Mouse (Mus musculus) embryonic facial prominence, embryonic 11.5 days (tissue): Measurements from ENCODE around the gene Txnrd2. TPM values are rescaled to one million over a fixed set of nuclear protein-coding genes. Genes with fewer than 3 reads are reported as not detected.

Experiments used
- ATAC-seq: fragments of 200-750 bp; cut with Nextera tagmentation; replicated peaks from 2 replicates; pipeline ENCODE4 v1.8.0; 2017; ENCODE audit warnings: low read depth; ENCODE audit not compliant: insufficient number of reproducible peaks, low FRiP score, low TSS enrichment
- DNase-seq: peaks from one replicate; pipeline ENCODE4 v3.0.0-alpha.2; 2015; ENCODE audit warnings: low spot score
- H3K27ac ChIP-seq: fragments of 300-500 bp; sonication (generic); replicated peaks from 2 replicates; pipeline ENCODE4 v1.5.1; 2014; ENCODE audit warnings: mild to moderate bottlenecking, low read depth, low read length, control low read depth
- H3K27me3 ChIP-seq: fragments of 300-500 bp; sonication (generic); 2 replicates; pipeline ENCODE4 v1.6.1; 2014; ENCODE audit warnings: mild to moderate bottlenecking, low read length, moderate library complexity, mixed read lengths; ENCODE audit not compliant: control insufficient read depth, insufficient read depth
- H3K36me3 ChIP-seq: fragments of 300-500 bp; sonication (generic); replicated peaks from 2 replicates; pipeline ENCODE4 v1.6.1; 2014; ENCODE audit warnings: low read depth, mild to moderate bottlenecking, low read length, moderate library complexity, mixed read lengths; ENCODE audit not compliant: control insufficient read depth, insufficient read depth
- H3K4me1 ChIP-seq: fragments of 300-500 bp; sonication (generic); 2 replicates; pipeline ENCODE4 v1.6.1; 2014; ENCODE audit warnings: low read length, mixed read lengths; ENCODE audit not compliant: control insufficient read depth, insufficient read depth
- H3K4me2 ChIP-seq: fragments of 300-500 bp; sonication (generic); 2 replicates; pipeline ENCODE4 v1.6.1; 2014; ENCODE audit warnings: low read depth, mild to moderate bottlenecking, control low read depth, low read length, moderate library complexity
- H3K4me3 ChIP-seq: fragments of 300-500 bp; sonication (generic); 2 replicates; pipeline ENCODE4 v1.5.1; 2014; ENCODE audit warnings: low read depth, low read length, control low read depth
- H3K9ac ChIP-seq: fragments of 300-500 bp; sonication (generic); replicated peaks from 2 replicates; pipeline ENCODE4 v1.6.1; 2014; ENCODE audit warnings: mild to moderate bottlenecking, control low read depth, low read length
- H3K9me3 ChIP-seq: fragments of 300-500 bp; sonication (generic); replicated peaks from 2 replicates; pipeline ENCODE4 v1.6.1; 2016; ENCODE audit warnings: mild to moderate bottlenecking, low read length, inconsistent platforms, mixed read lengths; ENCODE audit not compliant: control insufficient read depth
- WGBS: fragments of 180-500 bp; shearing (Covaris S2); extraction: QIAGEN DNeasy Blood & Tissue Kit; methylation state at CpG from one replicate; pipeline ENCODE4 v1.1.7; 2014; 5-methylcytosine and 5-hydroxymethylcytosine counted together
- polyA plus RNA-seq: library from polyadenylated mRNA; unstranded; fragments of >200 nt; fragmentation: Nextera tagmentation; extraction: Ambion mirVana; gene quantifications from 2 replicates; pipeline ENCODE4 v1.2.1, GENCODE M21; 2014

Gene Txnrd2
- polyA plus RNA-seq, 1 experiment from 2014 or later: 15.9 TPM

- Histone ChIP-seq H3K9me3 (no peaks in the 10 kb centered on the region), H3K4me2 (no peak overlapping the region), H3K36me3 (no peaks in the 10 kb centered on the region), H3K4me3 (no peak overlapping the region), H3K27ac (no peak overlapping the region), H3K9ac (peak overlapping the region; percentile 34; the same call in 1 of the 2 replicates), H3K4me1 (no peaks in the 10 kb centered on the region; the same call in none of the 2 replicates), H3K27me3 (no peaks in the 10 kb centered on the region)
- ATAC-seq (no peak), DNase-seq (no peak)
- WGBS: 3% methylated on average over 3 of the region's 3 CpGs
Measured at GRCm38 (mm10) chr16:18383756-18384155, 42.4 kb upstream of the Txnrd2 start.

- Histone ChIP-seq H3K4me3 (no peak overlapping the region), H3K4me2 (no peak overlapping the region), H3K27ac (no peak overlapping the region), H3K9ac (peak overlapping the region; percentile 34; the same call in 1 of the 2 replicates), H3K36me3 (no peaks in the 10 kb centered on the region), H3K9me3 (no peaks in the 10 kb centered on the region), H3K4me1 (no peaks in the 10 kb centered on the region; the same call in none of the 2 replicates), H3K27me3 (no peaks in the 10 kb centered on the region)
- DNase-seq (no peak), ATAC-seq (no peak)
- WGBS: 67% methylated on average over 7 of the region's 7 CpGs
Measured at GRCm38 (mm10) chr16:18384211-18384610, 42.0 kb upstream of the Txnrd2 start.

GRCm38 (mm10) chr16:18384659-18385058 lies 41.5 kb upstream of the Txnrd2 start:
- no peak for ATAC-seq
- H3K36me3 ChIP-seq: no peaks in the 10 kb centered on the region
- 64% methylated on average over 8 of the region's 8 CpGs for WGBS
- H3K27ac ChIP-seq: no peak overlapping the region
- H3K9me3 ChIP-seq: no peaks in the 10 kb centered on the region
- H3K27me3 ChIP-seq: no peaks in the 10 kb centered on the region
- H3K9ac ChIP-seq: no peak overlapping the region
- no peak for DNase-seq
- no peaks in the 10 kb centered on the region; the same call in none of the 2 replicates for H3K4me1 ChIP-seq
- no peak overlapping the region for H3K4me2 ChIP-seq
- H3K4me3 ChIP-seq: no peak overlapping the region

- no peak overlapping the region for H3K4me3 ChIP-seq
- H3K27ac ChIP-seq: no peak overlapping the region
- 70% methylated on average over 5 of the region's 5 CpGs for WGBS
- no peak for ATAC-seq
- H3K9me3 ChIP-seq: no peaks in the 10 kb centered on the region
- H3K27me3 ChIP-seq: no peaks in the 10 kb centered on the region
- H3K4me2 ChIP-seq: no peak overlapping the region
- no peaks in the 10 kb centered on the region; the same call in none of the 2 replicates for H3K4me1 ChIP-seq
- no peaks in the 10 kb centered on the region for H3K36me3 ChIP-seq
- no peak overlapping the region for H3K9ac ChIP-seq
- DNase-seq: no peak
Measured at GRCm38 (mm10) chr16:18385411-18385810, 40.8 kb upstream of the Txnrd2 start.

GRCm38 (mm10) chr16:18386451-18386850 lies 39.7 kb upstream of the Txnrd2 start:
- Histone ChIP-seq H3K27me3 (no peaks in the 10 kb centered on the region), H3K36me3 (no peaks in the 10 kb centered on the region), H3K9ac (no peak overlapping the region), H3K9me3 (no peaks in the 10 kb centered on the region), H3K27ac (no peak overlapping the region), H3K4me3 (no peak overlapping the region), H3K4me2 (no peak overlapping the region), H3K4me1 (no peaks in the 10 kb centered on the region; the same call in none of the 2 replicates)
- WGBS: 79% methylated on average over 7 of the region's 7 CpGs
- DNase-seq (no peak), ATAC-seq (no peak)

GRCm38 (mm10) chr16:18386972-18387371 lies 39.2 kb upstream of the Txnrd2 start:
- Histone ChIP-seq H3K4me3 (no peak overlapping the region), H3K9ac (no peak overlapping the region), H3K36me3 (no peaks in the 10 kb centered on the region), H3K9me3 (no peaks in the 10 kb centered on the region), H3K4me1 (no peaks in the 10 kb centered on the region; the same call in none of the 2 replicates), H3K4me2 (no peak overlapping the region), H3K27ac (no peak overlapping the region), H3K27me3 (no peaks in the 10 kb centered on the region)
- ATAC-seq (no peak), DNase-seq (no peak)
- WGBS: 66% methylated on average over 3 of the region's 3 CpGs

GRCm38 (mm10) chr16:18387704-18388582 lies 38.2 kb upstream of the Txnrd2 start:
- H3K27me3 ChIP-seq: no peaks in the 10 kb centered on the region
- H3K36me3 ChIP-seq: no peaks in the 10 kb centered on the region
- H3K27ac ChIP-seq: no peak overlapping the region
- no peaks in the 10 kb centered on the region; the same call in none of the 2 replicates for H3K4me1 ChIP-seq
- ATAC-seq: no peak
- no peak overlapping the region for H3K4me3 ChIP-seq
- H3K4me2 ChIP-seq: no peak overlapping the region
- no peak for DNase-seq
- WGBS: 42% methylated on average over 7 of the region's 7 CpGs
- H3K9ac ChIP-seq: no peak overlapping the region
- no peaks in the 10 kb centered on the region for H3K9me3 ChIP-seq
